Mouse (Mus musculus) ES-Bruce4 (cell line): ENCODE measurements at regions not wholly inside any gene's neighbourhood (a gene's known extent, or its start where the extent isn't known, plus 50 kb on each side); places are given as distances from the start of the nearest gene placed in this dataset.

ENCODE experiments used
- H3K27ac ChIP-seq: 2 replicates; pipeline ENCODE4 v1.5.1; 2012; ENCODE audit warnings: low read length, inconsistent platforms; ENCODE audit not compliant: insufficient read depth
- H3K27me3 ChIP-seq: 2 replicates; pipeline ENCODE4 v1.6.1; 2012; ENCODE audit warnings: mild to moderate bottlenecking, low read length, inconsistent platforms; ENCODE audit not compliant: control insufficient read depth, poor library complexity, insufficient read depth, severe bottlenecking
- H3K36me3 ChIP-seq: 2 replicates; pipeline ENCODE4 v1.6.1; 2012; ENCODE audit warnings: inconsistent platforms, mild to moderate bottlenecking, low read length, moderate library complexity; ENCODE audit not compliant: control insufficient read depth, poor library complexity, insufficient read depth, severe bottlenecking
- H3K4me1 ChIP-seq: one replicate; pipeline ENCODE4 v1.8.1; 2011; ENCODE audit warnings: low read length; ENCODE audit not compliant: control insufficient read depth, insufficient read depth
- H3K4me3 ChIP-seq: 2 replicates; pipeline ENCODE4 v1.5.1; 2011; ENCODE audit warnings: low read depth, mild to moderate bottlenecking, low read length
- H3K9ac ChIP-seq: 2 replicates; pipeline ENCODE4 v1.6.1; 2012; ENCODE audit warnings: low read depth, mild to moderate bottlenecking, inconsistent platforms; ENCODE audit not compliant: poor library complexity, severe bottlenecking
- H3K9me3 ChIP-seq: replicated peaks from 2 replicates; pipeline ENCODE4 v1.6.1; 2012; ENCODE audit warnings: mild to moderate bottlenecking, low read length, inconsistent platforms; ENCODE audit not compliant: control insufficient read depth, poor library complexity, insufficient read depth, severe bottlenecking
- CTCF ChIP-seq: IDR thresholded peaks from one replicate; pipeline ENCODE4 v1.8.1; 2011; ENCODE audit warnings: low read depth, low read length
- EP300 ChIP-seq: IDR thresholded peaks from 2 replicates; pipeline ENCODE4 v1.6.1; 2011; ENCODE audit warnings: low read depth, low read length; ENCODE audit not compliant: insufficient read depth
- POLR2A ChIP-seq: IDR thresholded peaks from one replicate; pipeline ENCODE4 v1.8.1; 2011; ENCODE audit warnings: low read length; ENCODE audit not compliant: insufficient read depth

DNA sequence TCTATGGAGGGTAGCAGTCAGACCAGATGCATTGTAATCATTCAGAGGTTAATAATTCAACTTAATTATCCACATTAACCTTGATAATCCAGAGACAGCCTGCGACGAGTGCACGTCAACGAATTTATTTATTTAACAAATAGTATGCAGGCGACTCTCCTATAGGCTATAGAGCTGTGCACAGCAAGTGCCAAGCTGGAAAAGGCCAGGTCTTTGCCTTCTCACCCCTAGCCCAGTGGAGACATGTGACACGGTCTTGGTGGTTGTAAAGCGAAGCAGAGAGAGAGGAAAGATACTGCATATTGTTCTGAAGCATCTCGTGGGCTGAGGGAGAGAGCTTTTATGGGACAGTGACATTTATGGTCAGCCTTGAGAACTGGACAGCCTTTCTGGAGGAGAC is 146.7 kb downstream of the Fam43a start:
- no peak overlapping the region for H3K27ac ChIP-seq
- peaks cover 10% of the 10 kb centered on the region for H3K4me1 ChIP-seq
- TF ChIP-seq CTCF = no peak
- no peak for TF ChIP-seq POLR2A
- TF ChIP-seq EP300 = no peak
- no peaks in the 10 kb centered on the region for H3K36me3 ChIP-seq
- H3K27me3 ChIP-seq = no peaks in the 10 kb centered on the region
- H3K9me3 ChIP-seq = no peaks in the 10 kb centered on the region
- H3K9ac ChIP-seq = no peak overlapping the region
- H3K4me3 ChIP-seq = no peak overlapping the region

DNA sequence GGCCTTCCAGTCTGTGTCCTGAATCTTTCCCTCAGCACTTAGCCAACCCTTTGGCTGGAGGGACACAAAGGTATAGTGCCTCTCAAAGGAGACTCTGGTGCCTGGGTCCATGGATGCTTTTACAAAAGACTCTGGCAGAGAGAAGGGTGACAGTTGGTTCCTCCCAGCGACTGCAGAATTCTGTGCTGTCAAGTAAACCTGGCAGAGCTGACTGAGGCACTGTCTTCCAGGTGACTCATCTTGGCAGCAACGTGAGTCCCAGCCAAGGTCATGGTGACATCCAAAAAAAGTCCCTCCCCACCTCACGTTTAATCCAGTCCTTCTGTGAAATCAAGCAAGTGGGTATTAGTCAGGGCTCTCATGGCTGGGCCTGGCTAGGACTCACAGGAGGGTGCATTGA is 150.3 kb downstream of the Fam43a start:
- Histone ChIP-seq H3K9ac (no peak overlapping the region), H3K4me1 (peaks cover 8% of the 10 kb centered on the region), H3K27ac (no peak overlapping the region), H3K9me3 (no peaks in the 10 kb centered on the region), H3K27me3 (no peaks in the 10 kb centered on the region), H3K36me3 (no peaks in the 10 kb centered on the region), H3K4me3 (no peak overlapping the region)
- TF ChIP-seq CTCF (no peak), EP300 (no peak), POLR2A (no peak)

DNA sequence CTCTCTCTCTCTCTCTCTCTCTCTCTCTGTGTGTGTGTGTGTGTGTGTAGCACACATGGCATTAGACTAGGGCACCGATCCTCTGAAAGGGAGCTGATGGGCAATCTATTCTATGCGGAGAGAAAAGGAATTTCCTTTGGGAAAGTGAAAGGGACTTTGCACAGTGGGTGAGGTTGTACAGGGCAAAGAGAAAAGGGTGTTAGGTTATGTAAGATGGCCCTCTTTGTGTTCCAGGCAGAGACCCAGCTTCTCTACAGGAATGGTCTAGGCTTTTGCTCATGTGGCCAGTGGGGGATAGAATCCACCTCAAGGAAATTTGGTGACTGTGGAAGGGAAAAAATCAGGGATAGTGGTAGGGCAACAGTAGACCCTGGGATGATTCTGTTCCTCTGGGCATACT is 156.2 kb downstream of the Fam43a start:
- H3K36me3 ChIP-seq = no peaks in the 10 kb centered on the region
- no peaks in the 10 kb centered on the region for H3K9me3 ChIP-seq
- H3K9ac ChIP-seq = no peak overlapping the region
- no peak overlapping the region for H3K27ac ChIP-seq
- no peaks in the 10 kb centered on the region for H3K4me1 ChIP-seq
- no peaks in the 10 kb centered on the region for H3K27me3 ChIP-seq
- H3K4me3 ChIP-seq = no peak overlapping the region
- TF ChIP-seq POLR2A = no peak
- TF ChIP-seq CTCF = no peak
- no peak for TF ChIP-seq EP300

DNA sequence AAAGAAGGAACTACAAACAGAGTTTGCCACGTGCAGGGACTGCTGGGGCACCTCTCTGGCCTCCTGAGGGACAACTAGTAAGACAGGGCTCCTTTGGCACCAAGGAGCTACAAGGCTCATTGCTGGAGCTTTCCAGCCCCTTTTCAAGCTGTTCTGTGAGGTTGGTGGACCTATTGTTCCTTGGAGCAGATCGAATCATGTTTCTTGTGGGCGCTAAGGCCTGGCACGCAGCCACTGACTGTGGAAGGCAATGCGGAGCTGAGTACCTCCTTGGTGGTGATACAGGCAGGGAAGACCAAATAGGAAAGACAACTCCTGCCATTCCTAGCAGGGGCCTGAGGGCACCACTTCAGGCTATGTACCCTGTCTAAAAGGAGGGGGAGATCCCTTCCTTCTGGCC is 157.2 kb downstream of the Fam43a start:
- no peaks in the 10 kb centered on the region for H3K4me1 ChIP-seq
- TF ChIP-seq POLR2A (no peak), CTCF (no peak), EP300 (no peak)
- H3K36me3 ChIP-seq = no peaks in the 10 kb centered on the region
- no peak overlapping the region for H3K27ac ChIP-seq
- no peaks in the 10 kb centered on the region for H3K27me3 ChIP-seq
- H3K9ac ChIP-seq = no peak overlapping the region
- H3K4me3 ChIP-seq = no peak overlapping the region
- H3K9me3 ChIP-seq = no peaks in the 10 kb centered on the region

DNA sequence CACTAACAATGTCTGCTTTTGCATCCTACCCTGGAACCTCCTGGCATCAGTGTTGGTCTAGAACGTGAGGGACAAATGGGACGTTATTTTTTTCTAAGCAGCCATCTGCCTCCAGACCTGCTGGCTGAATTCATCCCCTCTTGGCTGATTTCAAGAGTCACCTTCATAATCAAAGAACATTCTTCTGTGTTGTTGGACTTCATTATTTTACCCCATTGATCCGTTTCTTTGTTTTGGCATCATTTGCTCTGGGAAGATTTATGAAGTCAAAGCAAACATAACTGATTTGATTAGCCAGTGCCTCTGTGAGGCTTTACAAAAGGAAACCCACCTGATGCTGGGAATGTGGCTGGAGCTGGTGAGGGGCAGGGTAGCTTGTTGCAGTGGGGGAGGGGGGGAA is 158.0 kb downstream of the Fam43a start:
- Histone ChIP-seq H3K9me3 (no peaks in the 10 kb centered on the region), H3K27ac (no peak overlapping the region), H3K27me3 (no peaks in the 10 kb centered on the region), H3K36me3 (no peaks in the 10 kb centered on the region), H3K4me3 (no peak overlapping the region), H3K4me1 (no peaks in the 10 kb centered on the region), H3K9ac (no peak overlapping the region)
- TF ChIP-seq POLR2A (no peak), EP300 (no peak)

DNA sequence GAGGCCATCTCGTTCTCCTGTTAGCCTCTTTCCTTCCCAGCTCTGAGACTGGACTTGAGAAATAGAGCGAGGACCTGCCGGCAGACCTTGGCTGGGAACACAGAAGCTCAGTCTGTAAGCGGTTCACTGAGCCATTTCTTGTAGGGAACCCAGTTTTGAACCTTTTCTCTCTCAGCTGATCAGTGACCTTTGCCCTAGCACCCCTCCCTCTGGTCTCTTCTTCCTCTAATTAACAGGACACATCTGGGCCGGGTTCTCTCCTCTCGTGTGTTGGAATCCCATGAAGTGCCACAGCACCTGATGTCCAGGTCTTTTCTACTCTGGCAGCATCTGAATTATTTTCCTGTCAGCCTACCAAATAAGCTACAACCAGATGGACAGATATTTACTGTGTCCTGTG is 158.5 kb downstream of the Fam43a start:
- H3K27ac ChIP-seq = no peak overlapping the region
- no peaks in the 10 kb centered on the region for H3K9me3 ChIP-seq
- H3K4me1 ChIP-seq = no peaks in the 10 kb centered on the region
- H3K27me3 ChIP-seq = no peaks in the 10 kb centered on the region
- no peaks in the 10 kb centered on the region for H3K36me3 ChIP-seq
- no peak overlapping the region for H3K4me3 ChIP-seq
- TF ChIP-seq POLR2A = no peak
- TF ChIP-seq CTCF = no peak
- TF ChIP-seq EP300 = no peak
- H3K9ac ChIP-seq = no peak overlapping the region
